ENCODE assay signal across 17 mouse cellular contexts in genomic region chr4:135772671-135773070, GRCm38 (mm10). TPM values are rescaled to one million over a fixed set of nuclear protein-coding genes. Genes with fewer than 3 reads are reported as not detected.
DNase-seq lines count a peak whose midpoint lies in the region; ATAC-seq lines count a peak whose summit lies in the region.
"Had no signal": no experiment of that assay in that cellular context is flagged by ENCODE, and none has a peak within 500 bp of the region (broad histone marks: within the 10 kb centered on the region; RNA-seq: fewer than 3 reads in every experiment).

No protein-coding gene starts in this region.

- no peak overlapping the region for H3K27ac ChIP-seq in embryonic facial prominence, embryonic 14.5 days (replicated peaks; ENCODE audit: low read depth, low read length)
- peak overlapping the region; percentile 74 for H3K27ac ChIP-seq in heart, embryonic 12.5 days (ENCODE audit: poor library complexity, severe bottlenecking)
- no peak overlapping the region for H3K27ac ChIP-seq in limb, embryonic 13.5 days
- H3K27ac ChIP-seq: hindbrain, embryonic 10.5 days; liver, embryonic 14.5 days; macrophage had no signal

- no peaks in the 10 kb centered on the region for H3K9me3 ChIP-seq in embryonic facial prominence, embryonic 14.5 days (ENCODE audit: control insufficient read depth, low read length)
- H3K9me3 ChIP-seq in heart, embryonic 12.5 days (replicated peaks): no peaks in the 10 kb centered on the region
- no peaks in the 10 kb centered on the region for H3K9me3 ChIP-seq in limb, embryonic 13.5 days
- H3K9me3 ChIP-seq: hindbrain, embryonic 10.5 days had no signal

- H3K9ac ChIP-seq in embryonic facial prominence, embryonic 14.5 days (ENCODE audit: low read depth, low read length): no peak overlapping the region
- no peak overlapping the region for H3K9ac ChIP-seq in heart, embryonic 12.5 days
- H3K9ac ChIP-seq in limb, embryonic 13.5 days: no peak overlapping the region
- H3K9ac ChIP-seq: liver, embryonic 14.5 days had no signal

- H3K27me3 ChIP-seq in embryonic facial prominence, embryonic 14.5 days (replicated peaks; ENCODE audit: control insufficient read depth, insufficient read depth, low read length): no peaks in the 10 kb centered on the region
- H3K27me3 ChIP-seq in heart, embryonic 12.5 days (replicated peaks): peaks cover 7% of the 10 kb centered on the region; the same call in 1 of the 2 replicates
- no peaks in the 10 kb centered on the region for H3K27me3 ChIP-seq in limb, embryonic 13.5 days
- H3K27me3 ChIP-seq: Patski had no signal

- H3K4me1 ChIP-seq in embryonic facial prominence, embryonic 14.5 days (ENCODE audit: control insufficient read depth, insufficient read depth, low read length): no peaks in the 10 kb centered on the region
- peaks cover 32% of the 10 kb centered on the region for H3K4me1 ChIP-seq in heart, embryonic 12.5 days (replicated peaks)
- no peaks in the 10 kb centered on the region for H3K4me1 ChIP-seq in limb, embryonic 13.5 days

- DNase-seq in embryonic facial prominence, embryonic 14.5 days (ENCODE audit: low spot score): peak; percentile 73
- DNase-seq in gastrocnemius, postnatal 10 days: peak; percentile 64
- no peak for DNase-seq in cerebellum, postnatal 36 days
- no peak for DNase-seq in thymus, postnatal 36 days
- DNase-seq: adrenal gland, postnatal 10 days; cerebellum, postnatal 25 days had no signal

- H3K36me3 ChIP-seq in embryonic facial prominence, embryonic 14.5 days (ENCODE audit: control insufficient read depth, insufficient read depth, low read length): no peaks in the 10 kb centered on the region
- H3K36me3 ChIP-seq in heart, embryonic 12.5 days: no peaks in the 10 kb centered on the region
- H3K36me3 ChIP-seq in limb, embryonic 13.5 days: no peaks in the 10 kb centered on the region
- H3K36me3 ChIP-seq: hindbrain, embryonic 10.5 days had no signal

- 64% methylated on average over 4 of the region's 4 CpGs for WGBS in embryonic facial prominence, embryonic 14.5 days
- WGBS in heart, embryonic 12.5 days: 39% methylated on average over 4 of the region's 4 CpGs
- WGBS in limb, embryonic 13.5 days: 67% methylated on average over 4 of the region's 4 CpGs

- no peak overlapping the region for H3K4me3 ChIP-seq in embryonic facial prominence, embryonic 14.5 days (ENCODE audit: low read depth, low read length)
- H3K4me3 ChIP-seq in heart, embryonic 12.5 days: no peak overlapping the region
- H3K4me3 ChIP-seq in limb, embryonic 13.5 days: no peak overlapping the region
- H3K4me3 ChIP-seq: hindbrain, embryonic 10.5 days had no signal

- peak; percentile 76 for ATAC-seq in embryonic facial prominence, embryonic 14.5 days (ENCODE audit: low read depth)
- ATAC-seq in heart, embryonic 12.5 days (ENCODE audit: insufficient number of reproducible peaks, low FRiP score): peak; percentile 43; the same call in 1 of the 2 replicates
- peak; percentile 87 for ATAC-seq in limb, embryonic 13.5 days (ENCODE audit: low FRiP score, low read depth)
- ATAC-seq in activated CD4-positive, CD25-positive, alpha-beta regulatory T cell, adult 4 months: no peak
- ATAC-seq: forebrain, embryonic 14.5 days; intestine, embryonic 16.5 days; Patski had no signal

- no peak overlapping the region for H3K4me2 ChIP-seq in embryonic facial prominence, embryonic 14.5 days (ENCODE audit: low read depth, low read length)
- no peak overlapping the region for H3K4me2 ChIP-seq in heart, embryonic 12.5 days
- no peak overlapping the region for H3K4me2 ChIP-seq in limb, embryonic 13.5 days (replicated peaks)

RNA-seq across cellular contexts. Expression of gene Myom3, which starts 13.2 kb away (rescaled TPM):
- polyA plus RNA-seq in embryonic facial prominence, embryonic 14.5 days (2014; fragmentation: Nextera tagmentation; extraction: Ambion mirVana): 9.9 and 10.2 TPM in 2 replicates
- 10 to 100 TPM; 47.8 to 59.7 TPM for total RNA-seq in gastrocnemius, postnatal 10 days (2021)
- 0.08 and 0.17 TPM in 2 replicates for polyA plus RNA-seq in heart, embryonic 12.5 days (2016; fragmentation: Nextera tagmentation; extraction: Ambion mirVana)
- 4.8 and 5.4 TPM in 2 replicates for polyA plus RNA-seq in limb, embryonic 13.5 days (2015; fragmentation: Nextera tagmentation; extraction: Ambion mirVana)
- not detected for polyA plus RNA-seq in activated CD4-positive, CD25-positive, alpha-beta regulatory T cell, adult 4 months (2017; shearing (Covaris generic))
- polyA plus RNA-seq: hindbrain, embryonic 10.5 days had no signal

RNA-seq across cellular contexts. Expression of gene Il22ra1, which starts 44.7 kb away (rescaled TPM):
- 0.33 and 0.35 TPM in 2 replicates for polyA plus RNA-seq in embryonic facial prominence, embryonic 14.5 days (2014; fragmentation: Nextera tagmentation; extraction: Ambion mirVana)
- total RNA-seq in gastrocnemius, postnatal 10 days (2021): under 1 TPM; 0.09 to 0.23 TPM
- not detected in 2 replicates for polyA plus RNA-seq in heart, embryonic 12.5 days (2016; fragmentation: Nextera tagmentation; extraction: Ambion mirVana)
- polyA plus RNA-seq in limb, embryonic 13.5 days (2015; fragmentation: Nextera tagmentation; extraction: Ambion mirVana): 0.08 TPM in 1 of 2 replicates, not detected in the other
- polyA plus RNA-seq in activated CD4-positive, CD25-positive, alpha-beta regulatory T cell, adult 4 months (2017; shearing (Covaris generic)): not detected
- total RNA-seq: CH12.LX; neutrophil, adult 5-6 weeks had no signal
- polyA plus RNA-seq: forebrain, embryonic 14.5 days; hindbrain, embryonic 10.5 days; macrophage; Patski had no signal

Comparison
In these comparisons a context has a peak if more than half of its experiments do, and no peak if none do; other contexts are left out.
1. DNase-seq: peak in embryonic facial prominence, embryonic 14.5 days (single experiment) and gastrocnemius, postnatal 10 days (single experiment); none in cerebellum, postnatal 36 days (0 of 2) and thymus, postnatal 36 days (0 of 2).